Mouse (Mus musculus) layer of hippocampus, adult 18-20 months (tissue): Measurements from ENCODE around the gene Ogfod2. TPM values are rescaled to one million over a fixed set of nuclear protein-coding genes. Genes with fewer than 3 reads are reported as not detected.

Experiments used
- DNase-seq, 2 experiments: peaks; one replicate each; pipeline ENCODE4 v3.0.0; 2022; ENCODE audit warnings: low spot score in 2 of 2
- total RNA-seq, 2 experiments: library from RNA; stranded (reverse); gene quantifications; 2 replicates each; pipeline ENCODE4 v1.2.3; 2021

Gene Ogfod2
- total RNA-seq, 2 experiments from 2014 or later: 34.4 to 35.3 TPM

GRCm38 (mm10) chr5:124093852-124094604 lies 18.1 kb upstream of the Ogfod2 start:
- no peak for DNase-seq

GRCm38 (mm10) chr5:124095077-124095581 lies 17.0 kb upstream of the Ogfod2 start:
- no peak for DNase-seq

GRCm38 (mm10) chr5:124095596-124096232 lies 16.4 kb upstream of the Ogfod2 start, which contains the start of gene Abcb9:
Gene Abcb9, minus strand, starts transcription at chr5:124095798.
- peak; percentile 95 to 97 for DNase-seq

GRCm38 (mm10) chr5:124098923-124099322 lies 13.2 kb upstream of the Ogfod2 start:
- DNase-seq: no peak

GRCm38 (mm10) chr5:124100128-124101044 lies 11.7 kb upstream of the Ogfod2 start:
- no peak for DNase-seq

- no peak for DNase-seq
Observed at GRCm38 (mm10) chr5:124102326-124102725, 9.8 kb upstream of the Ogfod2 start.

- no peak for DNase-seq
Observed at GRCm38 (mm10) chr5:124103020-124103419, 9.1 kb upstream of the Ogfod2 start.

- DNase-seq: no peak
Observed at GRCm38 (mm10) chr5:124103552-124103951, 8.5 kb upstream of the Ogfod2 start.

GRCm38 (mm10) chr5:124111077-124111741 lies 888 bp upstream of the Ogfod2 start:
- DNase-seq: no peak

GRCm38 (mm10) chr5:124112531-124112930 lies 434 bp downstream of the Ogfod2 start:
- no peak for DNase-seq

- peak; percentile 66 to 72 for DNase-seq
Observed at GRCm38 (mm10) chr5:124113030-124113429, 933 bp downstream of the Ogfod2 start.

- no peak for DNase-seq
Observed at GRCm38 (mm10) chr5:124114276-124115025, 2.4 kb downstream of the Ogfod2 start.

GRCm38 (mm10) chr5:124115531-124115930 lies 3.4 kb downstream of the Ogfod2 start:
- DNase-seq: no peak

GRCm38 (mm10) chr5:124115990-124116845 lies 4.1 kb downstream of the Ogfod2 start, which contains the start of gene Arl6ip4:
Gene Arl6ip4, plus strand, starts transcription at chr5:124116089.
- DNase-seq: peak; percentile 77 to 81

GRCm38 (mm10) chr5:124119204-124119603 lies 7.1 kb downstream of the Ogfod2 start:
- DNase-seq: no peak

- no peak for DNase-seq
Observed at GRCm38 (mm10) chr5:124122357-124122756, 10.3 kb downstream of the Ogfod2 start.

- DNase-seq: no peak
Observed at GRCm38 (mm10) chr5:124125093-124125492, 13.0 kb downstream of the Ogfod2 start.

GRCm38 (mm10) chr5:124134261-124134660 lies 22.2 kb downstream of the Ogfod2 start:
- no peak for DNase-seq

- DNase-seq: no peak
Observed at GRCm38 (mm10) chr5:124138066-124138465, 26.0 kb downstream of the Ogfod2 start.
